Mouse (Mus musculus) hindbrain, postnatal 0 days (tissue): ENCODE measurements at regions not wholly inside any gene's neighbourhood (a gene's known extent, or its start where the extent isn't known, plus 50 kb on each side); places are given as distances from the start of the nearest gene placed in this dataset.
A peak's percentile ranks its signal among the peaks of the same experiment; 100 is the strongest.

Experiments
- ATAC-seq: fragments of 200-750 bp; cut with Nextera tagmentation; 2 replicates; pipeline ENCODE4 v1.8.0; 2017; ENCODE audit warnings: mild to moderate bottlenecking, moderate TSS enrichment, moderate library complexity
- DNase-seq: peaks from one replicate; pipeline ENCODE4 v3.0.0-alpha.2; 2015; ENCODE audit warnings: low spot score
- H3K27ac ChIP-seq: fragments of 300-500 bp; sonication (generic); 2 replicates; pipeline ENCODE4 v1.5.1; 2014; ENCODE audit warnings: mild to moderate bottlenecking
- H3K27me3 ChIP-seq: fragments of 300-500 bp; sonication (generic); 2 replicates; pipeline ENCODE4 v1.6.1; 2014; ENCODE audit warnings: low read length, mixed read lengths; ENCODE audit not compliant: insufficient read depth
- H3K36me3 ChIP-seq: fragments of 300-500 bp; sonication (generic); 2 replicates; pipeline ENCODE4 v1.6.1; 2014; ENCODE audit warnings: low read length, mixed read lengths; ENCODE audit not compliant: insufficient read depth
- H3K4me1 ChIP-seq: fragments of 300-500 bp; sonication (generic); 2 replicates; pipeline ENCODE4 v1.6.1; 2014; ENCODE audit warnings: antibody characterized with exemption, low read length, mixed read lengths; ENCODE audit not compliant: insufficient read depth
- H3K4me2 ChIP-seq: fragments of 300-500 bp; sonication (generic); 2 replicates; pipeline ENCODE4 v1.6.1; 2014; ENCODE audit warnings: low read depth, mild to moderate bottlenecking, low read length, moderate library complexity, mixed read lengths
- H3K4me3 ChIP-seq: fragments of 300-500 bp; sonication (generic); 2 replicates; pipeline ENCODE4 v1.5.1; 2014; ENCODE audit warnings: low read length
- H3K9ac ChIP-seq: fragments of 300-500 bp; sonication (generic); replicated peaks from 2 replicates; pipeline ENCODE4 v1.6.1; 2014; ENCODE audit warnings: mild to moderate bottlenecking, low read length, moderate library complexity, mixed read lengths
- H3K9me3 ChIP-seq: fragments of 300-500 bp; sonication (generic); 2 replicates; pipeline ENCODE4 v1.6.1; 2016; ENCODE audit warnings: low read length, mixed read lengths
- CTCF ChIP-seq: IDR thresholded peaks from 2 replicates; pipeline ENCODE4 v1.5.1; 2016; ENCODE audit warnings: antibody characterized with exemption, control low read depth, low read depth
- WGBS: fragments of 180-500 bp; shearing (Covaris S2); extraction: QIAGEN DNeasy Blood & Tissue Kit; methylation state at CpG from one replicate; pipeline ENCODE4 v1.1.7; 2014; 5-methylcytosine and 5-hydroxymethylcytosine counted together

GRCm38 (mm10) chr13:71254016-71254415 lies 412.4 kb upstream of the Adamts16 start:
- Histone ChIP-seq H3K9ac (no peak overlapping the region), H3K9me3 (no peaks in the 10 kb centered on the region), H3K4me1 (no peaks in the 10 kb centered on the region), H3K4me3 (no peak overlapping the region), H3K27ac (no peak overlapping the region), H3K4me2 (no peak overlapping the region), H3K36me3 (no peaks in the 10 kb centered on the region), H3K27me3 (no peaks in the 10 kb centered on the region; the same call in 1 of the 2 replicates)
- DNase-seq (no peak), ATAC-seq (no peak)
- TF ChIP-seq CTCF: no peak
- WGBS: 94% methylated on average over 2 of the region's 2 CpGs

GRCm38 (mm10) chr13:71248261-71249031 lies 406.8 kb upstream of the Adamts16 start:
- H3K9me3 ChIP-seq: no peaks in the 10 kb centered on the region
- no peaks in the 10 kb centered on the region; the same call in 1 of the 2 replicates for H3K27me3 ChIP-seq
- peak; percentile 79; the same call in 1 of the 2 replicates for ATAC-seq
- H3K27ac ChIP-seq: no peak overlapping the region
- no peak overlapping the region for H3K9ac ChIP-seq
- H3K4me1 ChIP-seq: no peaks in the 10 kb centered on the region
- no peak overlapping the region for H3K4me3 ChIP-seq
- WGBS: 38% methylated on average over 8 of the region's 8 CpGs
- peak; percentile 70 for DNase-seq
- no peak overlapping the region for H3K4me2 ChIP-seq
- peak; percentile 76 for TF ChIP-seq CTCF
- H3K36me3 ChIP-seq: no peaks in the 10 kb centered on the region

GRCm38 (mm10) chr13:71247241-71247640 lies 405.6 kb upstream of the Adamts16 start:
- H3K4me2 ChIP-seq: no peak overlapping the region
- no peak overlapping the region for H3K4me3 ChIP-seq
- H3K27ac ChIP-seq: no peak overlapping the region
- ATAC-seq (no peak), DNase-seq (no peak)
- no peak for TF ChIP-seq CTCF
- no peaks in the 10 kb centered on the region for H3K9me3 ChIP-seq
- H3K36me3 ChIP-seq: no peaks in the 10 kb centered on the region
- H3K9ac ChIP-seq: no peak overlapping the region
- H3K4me1 ChIP-seq: no peaks in the 10 kb centered on the region
- H3K27me3 ChIP-seq: no peaks in the 10 kb centered on the region; the same call in 1 of the 2 replicates

GRCm38 (mm10) chr13:71245326-71245725 lies 403.7 kb upstream of the Adamts16 start:
- no peak overlapping the region for H3K4me3 ChIP-seq
- no peaks in the 10 kb centered on the region for H3K36me3 ChIP-seq
- no peak overlapping the region for H3K27ac ChIP-seq
- no peaks in the 10 kb centered on the region for H3K9me3 ChIP-seq
- ATAC-seq: no peak
- no peaks in the 10 kb centered on the region; the same call in 1 of the 2 replicates for H3K27me3 ChIP-seq
- 89% methylated on average over 4 of the region's 4 CpGs for WGBS
- DNase-seq: no peak
- no peaks in the 10 kb centered on the region for H3K4me1 ChIP-seq
- H3K4me2 ChIP-seq: no peak overlapping the region
- no peak overlapping the region for H3K9ac ChIP-seq
- no peak for TF ChIP-seq CTCF

GRCm38 (mm10) chr13:71239782-71240181 lies 398.2 kb upstream of the Adamts16 start:
- Histone ChIP-seq H3K27ac (no peak overlapping the region), H3K9me3 (no peaks in the 10 kb centered on the region), H3K36me3 (no peaks in the 10 kb centered on the region), H3K4me2 (no peak overlapping the region), H3K4me1 (no peaks in the 10 kb centered on the region), H3K4me3 (no peak overlapping the region), H3K9ac (no peak overlapping the region), H3K27me3 (no peaks in the 10 kb centered on the region)
- ATAC-seq (no peak), DNase-seq (peak; percentile 51)
- WGBS: 56% methylated on average over 4 of the region's 4 CpGs
- peak; percentile 37 for TF ChIP-seq CTCF

- no peaks in the 10 kb centered on the region for H3K9me3 ChIP-seq
- H3K4me2 ChIP-seq: no peak overlapping the region
- DNase-seq: no peak
- H3K4me1 ChIP-seq: no peaks in the 10 kb centered on the region
- no peak for TF ChIP-seq CTCF
- H3K36me3 ChIP-seq: no peaks in the 10 kb centered on the region
- 89% methylated on average over 4 of the region's 4 CpGs for WGBS
- no peak for ATAC-seq
- H3K9ac ChIP-seq: no peak overlapping the region
- no peak overlapping the region for H3K27ac ChIP-seq
- H3K4me3 ChIP-seq: no peak overlapping the region
- no peaks in the 10 kb centered on the region for H3K27me3 ChIP-seq
Measured at GRCm38 (mm10) chr13:71235338-71235737, 393.7 kb upstream of the Adamts16 start.

GRCm38 (mm10) chr13:71231182-71231581 lies 389.6 kb upstream of the Adamts16 start:
- ATAC-seq (no peak), DNase-seq (no peak)
- WGBS: 71% methylated on average over 5 of the region's 5 CpGs
- Histone ChIP-seq H3K4me2 (no peak overlapping the region), H3K4me3 (no peak overlapping the region), H3K9ac (no peak overlapping the region), H3K4me1 (no peaks in the 10 kb centered on the region), H3K9me3 (no peaks in the 10 kb centered on the region), H3K36me3 (no peaks in the 10 kb centered on the region), H3K27ac (no peak overlapping the region), H3K27me3 (no peaks in the 10 kb centered on the region)
- no peak for TF ChIP-seq CTCF
